Mouse (Mus musculus): ENCODE measurements at regions not wholly inside any gene's neighbourhood (a gene's known extent, or its start where the extent isn't known, plus 50 kb on each side); places are given as distances from the start of the nearest gene placed in this dataset.

GRCm38 (mm10) chr9:48111316-48111890, 50.4 kb upstream of the Nxpe4 start:
- TF ChIP-seq CTCF (IDR thresholded peaks at IDR 0.05) (no peak), EP300 (IDR thresholded peaks at IDR 0.05; ENCODE audit: insufficient read depth, low read depth, low read length) (no peak)
